Mouse (Mus musculus): ENCODE results near the gene Mzf1.

DNA sequence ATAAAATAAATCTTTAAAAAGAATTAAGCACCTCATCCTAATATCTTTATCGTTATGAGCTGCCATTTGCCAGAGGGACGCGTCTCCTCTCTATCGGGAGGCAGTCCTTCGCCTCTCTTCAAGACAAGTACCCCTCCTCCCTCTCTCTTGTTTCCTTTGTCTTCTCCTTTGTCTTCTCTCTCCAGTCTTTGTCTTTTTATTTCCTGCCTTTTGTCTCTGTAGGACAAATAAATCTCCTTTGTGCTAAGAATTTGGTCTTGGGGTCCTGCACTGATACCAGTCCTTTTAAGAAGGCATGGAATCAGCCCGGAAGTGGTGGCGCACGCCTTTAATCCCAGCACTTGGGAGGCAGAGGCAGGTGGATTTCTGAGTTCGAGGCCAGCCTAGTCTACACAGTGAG, 5.0 kb upstream of the Mzf1 start:
- TF ChIP-seq CTCF (IDR thresholded peaks at IDR 0.05; ENCODE audit: low read depth, low read length), result no peak
- no peak for TF ChIP-seq EP300 (IDR thresholded peaks at IDR 0.05; ENCODE audit: insufficient read depth, low read depth, low read length)

All from ES-Bruce4 (cell line).